Mouse (Mus musculus) kidney, adult 2 months (tissue): Measurements from ENCODE around the gene Snapc3.

Experiments
- CTCF ChIP-seq: fragments of 200-500 bp; conservative IDR thresholded peaks from 2 replicates; pipeline ENCODE4 v1.5.1; 2011; ENCODE audit warnings: low read depth, mild to moderate bottlenecking, control low read depth, low read length, moderate library complexity, mixed read lengths; ENCODE audit not compliant: insufficient read depth, insufficient read length
- POLR2A ChIP-seq: fragments of 200-500 bp; IDR thresholded peaks from one replicate; pipeline ENCODE4 v1.6.1; 2011; ENCODE audit warnings: low read depth, low read length, control low read depth

DNA sequence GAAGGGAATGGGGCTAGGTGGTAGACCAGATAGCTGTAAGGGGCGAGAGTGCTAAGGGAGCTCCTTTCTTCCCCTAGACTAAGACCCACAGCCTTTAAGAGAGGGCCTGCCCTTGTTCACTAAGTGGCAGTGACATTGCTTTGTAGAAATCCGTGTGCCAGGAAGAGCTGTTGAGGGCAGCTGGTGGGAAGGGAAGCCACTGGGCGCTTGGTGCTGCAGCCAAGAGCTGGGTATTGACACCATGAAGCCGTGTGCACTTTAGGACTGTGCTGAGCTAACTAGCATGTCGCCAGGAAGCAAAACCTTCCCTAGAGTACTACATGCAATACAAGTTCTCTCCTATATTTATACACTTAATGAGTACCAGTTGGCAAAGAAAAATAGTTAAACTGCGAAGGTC, 6.1 kb downstream of the Snapc3 start:
- no peak for TF ChIP-seq CTCF
- no peak for TF ChIP-seq POLR2A
